ENCODE assay signal across 8 mouse cellular contexts in genomic region chr1:170255560-170255910, GRCm38 (mm10). TPM values are rescaled to one million over a fixed set of nuclear protein-coding genes. Genes with fewer than 3 reads are reported as not detected.
A peak's percentile ranks its signal among the peaks of the same experiment; 100 is the strongest.
DNase-seq lines count a peak whose midpoint lies in the region; ATAC-seq and TF ChIP-seq lines count a peak whose summit lies in the region.

No protein-coding gene starts in this region.

- WGBS in forebrain, embryonic 14.5 days: 7% methylated on average over 32 of the region's 32 CpGs
- WGBS in liver, embryonic 15.5 days (ENCODE audit: insufficient replicate concordance): 7% methylated on average over 32 of the region's 32 CpGs
- WGBS in neural tube, embryonic 11.5 days: 7% methylated on average over 32 of the region's 32 CpGs
- WGBS in stomach, embryonic 16.5 days: 4% methylated on average over 29 of the region's 32 CpGs

- TF ChIP-seq POLR2A in ES-Bruce4 (IDR thresholded peaks at IDR 0.05; ENCODE audit: insufficient read depth, low read length): no peak

- intact Hi-C loops in heart, postnatal 10 days (cut with DNase I): no loop called here

- H3K36me3 ChIP-seq in ES-Bruce4 (ENCODE audit: control insufficient read depth, insufficient read depth, low read length, poor library complexity, severe bottlenecking): no peaks in the 10 kb centered on the region
- no peaks in the 10 kb centered on the region for H3K36me3 ChIP-seq in forebrain, embryonic 14.5 days (ENCODE audit: control insufficient read depth, insufficient read depth, low read length)
- no peaks in the 10 kb centered on the region for H3K36me3 ChIP-seq in liver, embryonic 15.5 days (replicated peaks)
- no peaks in the 10 kb centered on the region for H3K36me3 ChIP-seq in neural tube, embryonic 11.5 days (ENCODE audit: control insufficient read depth, insufficient read depth, low read length)
- H3K36me3 ChIP-seq in stomach, embryonic 16.5 days (ENCODE audit: control insufficient read depth, insufficient read depth, low read length): no peaks in the 10 kb centered on the region

- TF ChIP-seq CTCF in ES-Bruce4 (IDR thresholded peaks at IDR 0.05; ENCODE audit: low read depth, low read length): no peak

- H3K4me3 ChIP-seq in ES-Bruce4 (ENCODE audit: low read depth, low read length): peak overlapping the region; percentile 95
- peak overlapping the region; percentile 65 for H3K4me3 ChIP-seq in forebrain, embryonic 14.5 days (ENCODE audit: low read depth, low read length)
- H3K4me3 ChIP-seq in liver, embryonic 15.5 days (replicated peaks): peak overlapping the region; percentile 63
- H3K4me3 ChIP-seq in neural tube, embryonic 11.5 days (ENCODE audit: low read depth, low read length): peak overlapping the region; percentile 69
- peak overlapping the region; percentile 63 for H3K4me3 ChIP-seq in stomach, embryonic 16.5 days (replicated peaks; ENCODE audit: low read length)

- H3K4me2 ChIP-seq in forebrain, embryonic 14.5 days (ENCODE audit: low read length): peak overlapping the region; percentile 69
- peak overlapping the region; percentile 67 for H3K4me2 ChIP-seq in liver, embryonic 15.5 days
- H3K4me2 ChIP-seq in neural tube, embryonic 11.5 days (ENCODE audit: low read depth): peak overlapping the region; percentile 65
- H3K4me2 ChIP-seq in stomach, embryonic 16.5 days (ENCODE audit: low read depth, low read length): peak overlapping the region; percentile 69

- H3K27me3 ChIP-seq in ES-Bruce4 (ENCODE audit: control insufficient read depth, insufficient read depth, low read length, poor library complexity, severe bottlenecking): no peaks in the 10 kb centered on the region
- H3K27me3 ChIP-seq in forebrain, embryonic 14.5 days (replicated peaks; ENCODE audit: control insufficient read depth, insufficient read depth, low read length): 0 out of 2 replicates have a peak, but pooled peaks cover 3% of the 10 kb centered on the region
- no peaks in the 10 kb centered on the region for H3K27me3 ChIP-seq in liver, embryonic 15.5 days
- no peaks in the 10 kb centered on the region for H3K27me3 ChIP-seq in neural tube, embryonic 11.5 days (ENCODE audit: control insufficient read depth, insufficient read depth, low read length)
- H3K27me3 ChIP-seq in stomach, embryonic 16.5 days (ENCODE audit: control insufficient read depth, insufficient read depth, low read length): no peaks in the 10 kb centered on the region

- no peaks in the 10 kb centered on the region for H3K9me3 ChIP-seq in ES-Bruce4 (replicated peaks; ENCODE audit: control insufficient read depth, insufficient read depth, low read length, poor library complexity, severe bottlenecking)
- no peaks in the 10 kb centered on the region for H3K9me3 ChIP-seq in forebrain, embryonic 14.5 days (replicated peaks; ENCODE audit: control insufficient read depth, low read length)
- H3K9me3 ChIP-seq in liver, embryonic 15.5 days (replicated peaks): 0 out of 2 replicates have a peak, but pooled peaks cover 4% of the 10 kb centered on the region
- H3K9me3 ChIP-seq in neural tube, embryonic 11.5 days (ENCODE audit: control insufficient read depth, low read length): no peaks in the 10 kb centered on the region
- H3K9me3 ChIP-seq in stomach, embryonic 16.5 days (replicated peaks; ENCODE audit: control insufficient read depth, low read length): no peaks in the 10 kb centered on the region

- TF ChIP-seq EP300 in ES-Bruce4 (IDR thresholded peaks at IDR 0.05; ENCODE audit: insufficient read depth, low read depth, low read length): no peak

- H3K4me1 ChIP-seq in ES-Bruce4 (ENCODE audit: control insufficient read depth, insufficient read depth, low read length): no peaks in the 10 kb centered on the region
- H3K4me1 ChIP-seq in forebrain, embryonic 14.5 days (ENCODE audit: control insufficient read depth, insufficient read depth, low read length): 0 out of 2 replicates have a peak, but pooled peaks cover 3% of the 10 kb centered on the region
- no peaks in the 10 kb centered on the region for H3K4me1 ChIP-seq in liver, embryonic 15.5 days (replicated peaks)
- H3K4me1 ChIP-seq in neural tube, embryonic 11.5 days (ENCODE audit: control insufficient read depth, insufficient read depth, low read length): no peaks in the 10 kb centered on the region
- H3K4me1 ChIP-seq in stomach, embryonic 16.5 days (ENCODE audit: control insufficient read depth, insufficient read depth, low read length): no peaks in the 10 kb centered on the region

- peak; percentile 100 for ATAC-seq in forebrain, embryonic 14.5 days
- peak; percentile 74 for ATAC-seq in liver, embryonic 15.5 days (ENCODE audit: insufficient read depth)
- ATAC-seq in neural tube, embryonic 11.5 days (ENCODE audit: insufficient read depth, low FRiP score, low TSS enrichment): peak; percentile 99
- peak; percentile 96 for ATAC-seq in stomach, embryonic 16.5 days (ENCODE audit: insufficient read depth, low FRiP score)

- H3K9ac ChIP-seq in ES-Bruce4 (ENCODE audit: low read depth, poor library complexity, severe bottlenecking): peak overlapping the region; percentile 87
- H3K9ac ChIP-seq in forebrain, embryonic 14.5 days (ENCODE audit: low read length): peak overlapping the region; percentile 87
- H3K9ac ChIP-seq in liver, embryonic 15.5 days: peak overlapping the region; percentile 37
- H3K9ac ChIP-seq in neural tube, embryonic 11.5 days (ENCODE audit: low read length): peak overlapping the region; percentile 91
- peak overlapping the region; percentile 82 for H3K9ac ChIP-seq in stomach, embryonic 16.5 days (ENCODE audit: low read length)

- peak; percentile 90 for DNase-seq in cerebellum, adult 11-12 months
- peak; percentile 95 for DNase-seq in forebrain, embryonic 14.5 days (ENCODE audit: low spot score)
- peak; percentile 89 to 92 for DNase-seq in heart, postnatal 10 days
- DNase-seq in kidney, postnatal 4 days: peak; percentile 84 to 91
- peak; percentile 86 for DNase-seq in neural tube, embryonic 11.5 days (ENCODE audit: low spot score)

- no peak overlapping the region for H3K27ac ChIP-seq in ES-Bruce4 (ENCODE audit: insufficient read depth, low read length)
- H3K27ac ChIP-seq in forebrain, embryonic 14.5 days (ENCODE audit: low read depth, low read length): no peak overlapping the region
- H3K27ac ChIP-seq in liver, embryonic 15.5 days (replicated peaks): no peak overlapping the region
- no peak overlapping the region for H3K27ac ChIP-seq in neural tube, embryonic 11.5 days (ENCODE audit: low read depth, low read length)
- no peak overlapping the region for H3K27ac ChIP-seq in stomach, embryonic 16.5 days (ENCODE audit: low read length)

RNA-seq across cellular contexts. Expression of gene Sh2d1b1, which starts 21.6 kb away (rescaled TPM):
- polyA plus RNA-seq in ES-Bruce4 (2011; ENCODE audit: insufficient read depth, insufficient read length, low read depth, missing spikeins): not detected in 2 replicates
- 0.09 TPM in 1 of 2 replicates, not detected in the other for polyA plus RNA-seq in forebrain, embryonic 14.5 days (2014; fragmentation: Nextera tagmentation; extraction: Ambion mirVana)
- total RNA-seq in heart, postnatal 10 days (2021): under 1 TPM; 0.10 to 0.12 TPM
- polyA plus RNA-seq in liver, embryonic 15.5 days (2015; fragmentation: Nextera tagmentation; extraction: Ambion mirVana): 0.39 and 0.43 TPM in 2 replicates
- polyA plus RNA-seq in neural tube, embryonic 11.5 days (2014; fragmentation: Nextera tagmentation; extraction: Ambion mirVana): 0.12 TPM in 1 of 2 replicates, not detected in the other
- polyA plus RNA-seq in stomach, embryonic 16.5 days (2015; fragmentation: Nextera tagmentation; extraction: Ambion mirVana): 0.12 and 0.43 TPM in 2 replicates

RNA-seq across cellular contexts. Expression of gene Sh2d1b2, which starts 23.0 kb away (rescaled TPM):
- not detected in 2 replicates for polyA plus RNA-seq in ES-Bruce4 (2011; ENCODE audit: insufficient read depth, insufficient read length, low read depth, missing spikeins)
- polyA plus RNA-seq in forebrain, embryonic 14.5 days (2014; fragmentation: Nextera tagmentation; extraction: Ambion mirVana): not detected in 2 replicates
- total RNA-seq in heart, postnatal 10 days (2021): not detected
- polyA plus RNA-seq in liver, embryonic 15.5 days (2015; fragmentation: Nextera tagmentation; extraction: Ambion mirVana): not detected in 2 replicates
- polyA plus RNA-seq in neural tube, embryonic 11.5 days (2014; fragmentation: Nextera tagmentation; extraction: Ambion mirVana): not detected in 2 replicates
- not detected in 2 replicates for polyA plus RNA-seq in stomach, embryonic 16.5 days (2015; fragmentation: Nextera tagmentation; extraction: Ambion mirVana)

RNA-seq across cellular contexts. Expression of gene Uhmk1, which starts 40.3 kb away (rescaled TPM):
- polyA plus RNA-seq in ES-Bruce4 (2011; ENCODE audit: insufficient read depth, insufficient read length, low read depth, missing spikeins): 25.4 and 28.6 TPM in 2 replicates
- polyA plus RNA-seq in forebrain, embryonic 14.5 days (2014; fragmentation: Nextera tagmentation; extraction: Ambion mirVana): 7.4 and 7.5 TPM in 2 replicates
- total RNA-seq in heart, postnatal 10 days (2021): 10 to 100 TPM; 21.2 to 22.2 TPM
- 5.4 and 6.0 TPM in 2 replicates for polyA plus RNA-seq in liver, embryonic 15.5 days (2015; fragmentation: Nextera tagmentation; extraction: Ambion mirVana)
- polyA plus RNA-seq in neural tube, embryonic 11.5 days (2014; fragmentation: Nextera tagmentation; extraction: Ambion mirVana): 17.3 and 19.7 TPM in 2 replicates
- 7.3 and 7.8 TPM in 2 replicates for polyA plus RNA-seq in stomach, embryonic 16.5 days (2015; fragmentation: Nextera tagmentation; extraction: Ambion mirVana)

RNA-seq across cellular contexts. Expression of gene Gm7694, which starts 50.6 kb away (rescaled TPM):
- 1.5 and 1.8 TPM in 2 replicates for polyA plus RNA-seq in ES-Bruce4 (2011; ENCODE audit: insufficient read depth, insufficient read length, low read depth, missing spikeins)
- polyA plus RNA-seq in forebrain, embryonic 14.5 days (2014; fragmentation: Nextera tagmentation; extraction: Ambion mirVana): 2.3 TPM in 2 replicates
- 1 to 10 TPM; 7.5 to 8.8 TPM for total RNA-seq in heart, postnatal 10 days (2021)
- polyA plus RNA-seq in liver, embryonic 15.5 days (2015; fragmentation: Nextera tagmentation; extraction: Ambion mirVana): 1.6 and 2.0 TPM in 2 replicates
- 2.7 and 2.9 TPM in 2 replicates for polyA plus RNA-seq in neural tube, embryonic 11.5 days (2014; fragmentation: Nextera tagmentation; extraction: Ambion mirVana)
- polyA plus RNA-seq in stomach, embryonic 16.5 days (2015; fragmentation: Nextera tagmentation; extraction: Ambion mirVana): 4.6 and 4.8 TPM in 2 replicates

RNA-seq across cellular contexts. Expression of gene Spata46, which starts 53.1 kb away (rescaled TPM):
- not detected in 2 replicates for polyA plus RNA-seq in ES-Bruce4 (2011; ENCODE audit: insufficient read depth, insufficient read length, low read depth, missing spikeins)
- polyA plus RNA-seq in forebrain, embryonic 14.5 days (2014; fragmentation: Nextera tagmentation; extraction: Ambion mirVana): 0.70 and 0.99 TPM in 2 replicates
- not detected for total RNA-seq in heart, postnatal 10 days (2021)
- polyA plus RNA-seq in liver, embryonic 15.5 days (2015; fragmentation: Nextera tagmentation; extraction: Ambion mirVana): 0.50 and 0.52 TPM in 2 replicates
- polyA plus RNA-seq in neural tube, embryonic 11.5 days (2014; fragmentation: Nextera tagmentation; extraction: Ambion mirVana): 1.2 TPM in 2 replicates
- 1.1 and 2.0 TPM in 2 replicates for polyA plus RNA-seq in stomach, embryonic 16.5 days (2015; fragmentation: Nextera tagmentation; extraction: Ambion mirVana)

Comparison
In these comparisons a context has a peak if more than half of its experiments do, and no peak if none do; other contexts are left out.
1. H3K9ac ChIP-seq: peak in every context shown above with its lines; median percentile 91 in neural tube, embryonic 11.5 days; 87 in ES-Bruce4; 87 in forebrain, embryonic 14.5 days; 82 in stomach, embryonic 16.5 days; 37 in liver, embryonic 15.5 days.